Mouse (Mus musculus) heart, postnatal 25 days (tissue): ENCODE measurements around the gene App. TPM values are rescaled to one million over a fixed set of nuclear protein-coding genes. Genes with fewer than 3 reads are reported as not detected.

Experiments
- DNase-seq: peaks from one replicate; pipeline ENCODE4 v3.0.0; 2022; ENCODE audit warnings: low spot score
- intact Hi-C: fragments of 180-260 bp; cut with DNase I; formaldehyde crosslinking; loops from one replicate; pipeline ENCODE4 v1.15.1; 2025
- total RNA-seq, 2 experiments: library from RNA; stranded (reverse); gene quantifications; 2 replicates each; pipeline ENCODE4 v1.2.3; 2021

App gene
- total RNA-seq, 2 experiments from 2014 or later = 142 to 157 TPM

DNA sequence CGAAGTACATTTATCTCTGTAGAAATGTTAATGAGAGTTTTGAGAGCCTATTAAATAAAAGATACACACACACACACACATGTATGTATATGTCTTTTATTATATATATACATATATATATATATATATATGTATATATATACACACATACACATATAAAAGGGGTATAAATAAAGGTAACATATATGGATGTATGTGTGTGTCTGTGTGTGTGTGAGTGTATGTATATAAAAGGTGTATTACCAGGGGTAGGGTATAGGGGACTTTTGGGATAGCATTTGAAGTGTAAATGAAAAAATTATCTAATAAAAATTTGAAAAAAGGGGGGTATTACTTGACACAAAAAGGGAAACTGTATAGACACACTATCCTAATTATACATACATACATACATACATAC, 217.7 kb downstream of the App start:
- no peak for DNase-seq
- intact Hi-C loops = loop anchor here (1.0 to 5.0 kb wide), 3 partner anchors 217 to 721 kb away; partner anchors contain the start of gene App

- intact Hi-C loops = loop anchor here (1.0 to 5.0 kb wide), 2 partner anchors 218 to 482 kb away; partner anchors contain the start of gene App
- peak; percentile 66 for DNase-seq
These were observed 218.2 kb downstream of the App start for GRCm38 (mm10) chr16:84955204-84955839.

- intact Hi-C loops = no loop called here
These were observed 242.5 kb downstream of the App start for GRCm38 (mm10) chr16:84931024-84931423.

DNA sequence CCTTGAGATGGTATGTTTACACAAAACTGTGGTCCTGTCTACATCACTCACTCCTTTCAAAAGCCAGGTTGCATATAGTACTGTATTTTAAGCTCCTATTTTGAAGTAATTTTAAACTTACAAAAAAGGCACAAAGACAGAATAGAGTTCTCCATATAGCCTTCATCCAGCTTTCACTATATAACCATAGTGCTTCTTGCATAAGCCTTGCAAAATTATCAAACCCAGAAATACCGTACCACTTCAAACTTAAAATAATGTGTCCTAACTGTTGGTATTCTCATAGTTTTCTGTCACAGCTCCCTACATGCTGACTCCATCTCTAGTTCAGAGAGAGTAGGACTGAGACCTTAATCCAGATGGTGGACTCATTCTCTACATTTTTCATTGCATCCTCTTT, 245.7 kb downstream of the App start:
- no peak for DNase-seq
- intact Hi-C loops = no loop called here

More at GRCm38 (mm10) chr16:84931024-84931423, 242.5 kb downstream of the App start:
- no peak for DNase-seq

GRCm38 (mm10) chr16:84919649-84920308, 253.8 kb downstream of the App start:
- intact Hi-C loops = no loop called here
- DNase-seq = no peak

- no peak for DNase-seq
- intact Hi-C loops = no loop called here
These were observed 254.5 kb downstream of the App start for GRCm38 (mm10) chr16:84919087-84919486.

DNA sequence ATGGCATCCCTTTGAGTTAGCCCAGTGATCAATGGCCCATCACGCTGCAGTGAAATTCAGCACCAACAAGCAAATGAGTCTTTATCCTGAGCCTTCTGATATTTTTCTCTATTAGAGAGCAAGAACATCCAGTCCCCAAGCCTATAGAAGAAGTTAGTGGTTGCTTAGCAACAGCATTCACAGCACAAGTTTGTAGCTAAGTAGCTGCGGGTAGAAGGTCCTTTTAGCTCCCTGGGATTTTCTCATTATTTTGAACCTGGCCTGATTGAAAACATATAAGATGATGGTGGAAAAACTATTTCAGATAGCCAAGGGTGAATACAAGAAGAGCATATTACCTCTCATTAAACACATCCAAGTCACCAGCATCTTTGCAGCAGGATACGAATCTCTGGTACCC, 256.8 kb downstream of the App start:
- DNase-seq = no peak
- intact Hi-C loops = no loop called here

- intact Hi-C loops = no loop called here
- no peak for DNase-seq
These were observed 261.9 kb downstream of the App start for GRCm38 (mm10) chr16:84911477-84912165.

- DNase-seq = no peak
- intact Hi-C loops = no loop called here
These were observed 270.6 kb downstream of the App start for GRCm38 (mm10) chr16:84902995-84903394.
